Mouse (Mus musculus) limb, embryonic 11.5 days (tissue): Measurements from ENCODE around the gene Rufy2. TPM values are rescaled to one million over a fixed set of nuclear protein-coding genes. Genes with fewer than 3 reads are reported as not detected.

Experiments
- ATAC-seq: fragments of 200-750 bp; cut with Nextera tagmentation; 2 replicates; pipeline ENCODE4 v1.8.0; 2017; ENCODE audit warnings: low read depth; ENCODE audit not compliant: insufficient number of reproducible peaks, low FRiP score, low TSS enrichment
- DNase-seq: peaks from one replicate; pipeline ENCODE4 v3.0.0-alpha.2; 2015; ENCODE audit warnings: low spot score
- H3K27ac ChIP-seq: fragments of 300-500 bp; sonication (generic); replicated peaks from 2 replicates; pipeline ENCODE4 v1.5.1; 2014; ENCODE audit warnings: low read depth, mild to moderate bottlenecking, low read length
- H3K27me3 ChIP-seq: fragments of 300-500 bp; sonication (generic); 2 replicates; pipeline ENCODE4 v1.6.1; 2014; ENCODE audit warnings: mild to moderate bottlenecking, low read length, mixed read lengths; ENCODE audit not compliant: control insufficient read depth, insufficient read depth
- H3K36me3 ChIP-seq: fragments of 300-500 bp; sonication (generic); 2 replicates; pipeline ENCODE4 v1.6.1; 2014; ENCODE audit warnings: mild to moderate bottlenecking, low read length, moderate library complexity, mixed read lengths; ENCODE audit not compliant: control insufficient read depth, insufficient read depth
- H3K4me1 ChIP-seq: fragments of 300-500 bp; sonication (generic); 2 replicates; pipeline ENCODE4 v1.6.1; 2014; ENCODE audit warnings: low read length, mixed read lengths; ENCODE audit not compliant: control insufficient read depth, insufficient read depth
- H3K4me2 ChIP-seq: fragments of 300-500 bp; sonication (generic); 2 replicates; pipeline ENCODE4 v1.6.1; 2014; ENCODE audit warnings: low read depth, mild to moderate bottlenecking, moderate library complexity; ENCODE audit not compliant: severe bottlenecking
- H3K4me3 ChIP-seq: fragments of 300-500 bp; sonication (generic); 2 replicates; pipeline ENCODE4 v1.5.1; 2014; ENCODE audit warnings: low read depth, low read length
- H3K9ac ChIP-seq: fragments of 300-500 bp; sonication (generic); 2 replicates; pipeline ENCODE4 v1.6.1; 2014; ENCODE audit warnings: mild to moderate bottlenecking, low read length
- H3K9me3 ChIP-seq: fragments of 300-500 bp; sonication (generic); 2 replicates; pipeline ENCODE4 v1.6.1; 2016; ENCODE audit warnings: low read length; ENCODE audit not compliant: control insufficient read depth
- WGBS: fragments of 180-500 bp; shearing (Covaris S2); extraction: QIAGEN DNeasy Blood & Tissue Kit; methylation state at CpG from one replicate; pipeline ENCODE4 v1.1.7; 2014; 5-methylcytosine and 5-hydroxymethylcytosine counted together
- polyA plus RNA-seq: library from polyadenylated mRNA; unstranded; fragments of >200 nt; fragmentation: Nextera tagmentation; extraction: Ambion mirVana; gene quantifications from 2 replicates; pipeline ENCODE4 v1.2.1, GENCODE M21; 2014

Gene Rufy2
- polyA plus RNA-seq, 1 experiment from 2014 or later, result 20.5 TPM

DNA sequence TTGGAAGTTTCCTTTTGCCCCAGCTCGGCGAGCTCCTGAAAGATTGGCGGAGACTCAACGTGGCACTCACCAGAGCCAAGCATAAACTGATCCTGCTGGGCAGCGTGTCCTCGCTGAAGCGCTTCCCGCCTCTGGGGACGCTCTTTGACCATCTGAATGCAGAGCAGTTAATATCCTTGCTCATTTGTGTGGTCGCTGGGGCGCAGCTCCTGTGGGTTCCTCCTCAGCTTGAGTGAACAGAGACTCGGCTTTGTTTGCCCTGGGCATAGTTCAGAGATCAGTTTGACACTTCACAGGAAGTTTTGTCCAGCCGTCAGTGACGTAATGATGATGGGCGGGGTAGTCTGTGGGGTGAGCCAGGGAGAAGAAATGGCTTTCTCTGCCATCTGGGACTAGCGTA is 8.2 kb upstream of the Rufy2 start:
- no peaks in the 10 kb centered on the region for H3K9me3 ChIP-seq
- H3K27ac ChIP-seq, result no peak overlapping the region
- WGBS, result 86% methylated on average over 16 of the region's 16 CpGs
- H3K4me3 ChIP-seq, result no peak overlapping the region
- DNase-seq (no peak), ATAC-seq (no peak)
- H3K36me3 ChIP-seq, result peaks cover 20% of the 10 kb centered on the region
- H3K4me2 ChIP-seq, result no peak overlapping the region
- no peaks in the 10 kb centered on the region for H3K4me1 ChIP-seq
- H3K27me3 ChIP-seq, result no peaks in the 10 kb centered on the region
- no peak overlapping the region for H3K9ac ChIP-seq

DNA sequence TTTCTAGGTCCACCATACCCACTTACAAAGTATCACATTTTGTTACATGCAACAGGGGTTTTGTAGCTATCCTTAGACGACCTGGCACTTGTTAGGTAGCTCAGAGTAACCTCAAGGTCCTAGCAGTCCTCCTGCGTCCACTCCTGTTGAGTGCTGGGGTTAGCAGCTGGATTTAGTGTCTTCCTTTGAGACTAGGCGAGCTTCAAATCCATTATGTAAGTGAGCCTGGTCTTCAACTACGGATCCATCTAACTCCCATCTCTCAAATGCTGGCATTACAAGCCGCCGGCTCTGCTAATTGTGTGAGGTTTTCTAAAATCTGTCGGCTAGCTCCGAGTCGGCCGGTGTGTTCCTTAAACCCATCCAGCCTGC is 370 bp upstream of the Rufy2 start:
- no peak for ATAC-seq
- peak overlapping the region; percentile 96 for H3K4me3 ChIP-seq
- no peaks in the 10 kb centered on the region; the same call in 1 of the 2 replicates for H3K36me3 ChIP-seq
- no peak for DNase-seq
- H3K27me3 ChIP-seq, result no peaks in the 10 kb centered on the region
- 0 out of 2 replicates have a peak, but pooled peaks cover 2% of the 10 kb centered on the region for H3K4me1 ChIP-seq
- peak overlapping the region; percentile 47; the same call in 1 of the 2 replicates for H3K9ac ChIP-seq
- WGBS, result 9% methylated on average over 10 of the region's 10 CpGs
- H3K4me2 ChIP-seq, result peak overlapping the region; percentile 61
- no peak overlapping the region for H3K27ac ChIP-seq
- no peaks in the 10 kb centered on the region for H3K9me3 ChIP-seq

DNA sequence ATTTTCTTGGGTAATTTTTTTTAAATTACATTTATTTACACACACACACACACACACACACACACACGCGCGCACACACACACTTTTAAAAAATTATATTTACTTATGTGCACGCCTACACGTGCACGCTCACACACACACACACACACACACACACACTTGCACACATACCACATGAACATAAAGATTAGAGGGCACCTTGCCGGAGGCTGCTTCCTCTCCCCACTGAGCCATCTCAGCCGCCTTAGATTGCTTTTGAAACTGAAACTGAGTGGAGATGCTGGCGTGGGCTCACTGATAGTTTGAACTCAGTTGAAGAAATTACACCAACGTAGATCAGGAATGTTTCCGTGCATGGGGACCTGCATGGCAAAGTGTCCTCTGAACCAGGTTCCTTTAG is 4.0 kb downstream of the Rufy2 start:
- H3K4me1 ChIP-seq, result 0 out of 2 replicates have a peak, but pooled peaks cover 2% of the 10 kb centered on the region
- DNase-seq (no peak), ATAC-seq (no peak)
- no peak overlapping the region for H3K4me3 ChIP-seq
- H3K36me3 ChIP-seq, result no peaks in the 10 kb centered on the region
- no peak overlapping the region for H3K4me2 ChIP-seq
- H3K27ac ChIP-seq, result no peak overlapping the region
- no peaks in the 10 kb centered on the region for H3K9me3 ChIP-seq
- 93% methylated on average over 11 of the region's 11 CpGs for WGBS
- H3K27me3 ChIP-seq, result no peaks in the 10 kb centered on the region
- no peak overlapping the region for H3K9ac ChIP-seq

DNA sequence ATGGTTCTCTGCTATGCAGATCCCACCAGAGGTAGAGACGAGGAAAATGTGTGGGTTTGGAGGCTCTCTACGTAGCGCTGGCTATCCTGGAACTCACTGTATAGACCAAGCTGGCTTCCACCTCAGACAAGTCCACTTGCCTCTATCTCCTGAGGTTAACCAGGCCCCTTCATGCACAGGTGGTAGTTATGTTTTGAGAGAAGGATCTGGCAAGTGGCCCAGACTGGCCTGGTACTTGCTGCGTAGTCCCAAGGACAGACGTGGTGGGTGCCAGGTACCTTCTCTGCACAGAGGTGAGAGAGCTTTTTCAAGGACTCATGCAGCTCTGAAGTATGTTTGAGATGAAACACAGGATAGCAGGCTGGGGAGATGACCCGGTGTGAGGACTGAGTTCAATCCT is 4.5 kb downstream of the Rufy2 start:
- H3K9ac ChIP-seq, result no peak overlapping the region
- ATAC-seq (no peak), DNase-seq (no peak)
- H3K4me2 ChIP-seq, result no peak overlapping the region
- H3K9me3 ChIP-seq, result no peaks in the 10 kb centered on the region
- no peaks in the 10 kb centered on the region for H3K27me3 ChIP-seq
- H3K4me1 ChIP-seq, result 0 out of 2 replicates have a peak, but pooled peaks cover 2% of the 10 kb centered on the region
- no peak overlapping the region for H3K4me3 ChIP-seq
- H3K36me3 ChIP-seq, result no peaks in the 10 kb centered on the region
- 94% methylated on average over 6 of the region's 6 CpGs for WGBS
- no peak overlapping the region for H3K27ac ChIP-seq

DNA sequence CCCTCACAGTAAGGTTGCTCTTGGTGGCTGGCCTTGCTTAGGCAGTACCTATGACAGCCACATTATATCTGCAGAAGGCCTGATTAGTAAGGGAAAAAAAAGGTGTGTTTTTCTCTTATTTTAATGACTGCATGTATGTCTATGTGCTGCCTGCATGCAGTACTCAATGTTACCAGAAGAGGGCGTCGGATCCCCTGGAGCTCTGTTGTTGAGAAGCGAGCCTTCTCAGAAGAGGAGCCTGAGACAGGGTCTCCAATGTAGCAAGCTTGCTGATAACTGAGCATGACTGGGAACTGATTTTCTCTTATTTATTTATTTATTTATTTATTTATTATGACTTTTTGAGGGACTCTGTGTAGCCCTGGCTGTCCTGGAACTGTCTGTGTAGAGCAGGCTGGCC is 7.3 kb downstream of the Rufy2 start:
- Histone ChIP-seq H3K4me1 (no peaks in the 10 kb centered on the region), H3K4me2 (no peak overlapping the region), H3K9ac (no peak overlapping the region), H3K27me3 (no peaks in the 10 kb centered on the region), H3K9me3 (no peaks in the 10 kb centered on the region), H3K36me3 (no peaks in the 10 kb centered on the region), H3K4me3 (no peak overlapping the region), H3K27ac (no peak overlapping the region)
- WGBS, result 29% methylated on average over 3 of the region's 3 CpGs
- DNase-seq, result peak; percentile 73
- ATAC-seq, result no peak

DNA sequence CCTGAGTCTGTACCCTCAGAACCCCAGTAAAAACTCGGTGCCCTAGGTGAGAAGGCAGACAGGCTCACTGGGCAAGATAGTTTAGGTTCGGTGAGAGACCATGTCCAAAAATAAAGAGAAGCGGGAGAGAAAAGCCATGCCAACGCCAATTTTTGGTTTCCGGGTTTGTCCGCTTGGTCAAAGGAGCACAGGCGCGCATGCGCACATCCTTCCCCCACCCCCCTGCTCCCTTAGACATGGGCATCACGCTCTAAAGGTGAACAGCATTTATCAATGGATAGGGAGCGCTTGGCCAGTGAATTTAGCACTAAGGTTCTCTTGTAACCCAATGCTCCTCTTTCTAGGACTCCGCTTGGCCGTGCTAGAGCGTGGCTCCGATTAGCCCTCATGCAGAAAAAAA is 10.6 kb downstream of the Rufy2 start:
- no peaks in the 10 kb centered on the region for H3K4me1 ChIP-seq
- no peaks in the 10 kb centered on the region for H3K9me3 ChIP-seq
- H3K27ac ChIP-seq, result no peak overlapping the region
- ATAC-seq (no peak), DNase-seq (no peak)
- peaks cover 5% of the 10 kb centered on the region for H3K36me3 ChIP-seq
- H3K4me2 ChIP-seq, result no peak overlapping the region
- no peaks in the 10 kb centered on the region for H3K27me3 ChIP-seq
- no peak overlapping the region for H3K9ac ChIP-seq
- no peak overlapping the region for H3K4me3 ChIP-seq
- WGBS, result 92% methylated on average over 15 of the region's 15 CpGs

DNA sequence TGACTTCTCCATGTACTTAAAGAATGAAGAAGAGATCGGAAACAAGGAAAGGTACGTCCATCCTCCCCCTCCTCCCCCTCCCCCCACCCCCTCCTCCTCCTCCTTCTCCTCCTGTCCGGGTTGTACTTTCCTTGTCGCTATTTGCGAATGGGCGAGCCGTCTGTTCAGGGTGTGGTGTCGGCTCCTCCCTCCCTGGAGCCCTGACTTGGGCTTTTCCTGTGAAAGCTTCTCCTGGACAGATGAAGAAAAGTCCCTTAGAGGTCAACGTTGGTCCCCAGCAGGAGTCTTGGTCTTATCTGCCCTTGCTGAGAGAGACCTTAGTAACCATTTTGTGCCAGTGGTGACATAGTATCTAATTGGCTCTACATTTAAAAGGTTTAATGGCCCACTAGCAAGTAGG is 14.0 kb downstream of the Rufy2 start:
- 90% methylated on average over 8 of the region's 9 CpGs for WGBS
- H3K4me1 ChIP-seq, result no peaks in the 10 kb centered on the region
- H3K9ac ChIP-seq, result no peak overlapping the region
- DNase-seq (no peak), ATAC-seq (no peak)
- no peak overlapping the region for H3K4me2 ChIP-seq
- no peak overlapping the region for H3K27ac ChIP-seq
- H3K36me3 ChIP-seq, result peaks cover 15% of the 10 kb centered on the region
- H3K27me3 ChIP-seq, result no peaks in the 10 kb centered on the region
- H3K4me3 ChIP-seq, result no peak overlapping the region
- no peaks in the 10 kb centered on the region for H3K9me3 ChIP-seq

DNA sequence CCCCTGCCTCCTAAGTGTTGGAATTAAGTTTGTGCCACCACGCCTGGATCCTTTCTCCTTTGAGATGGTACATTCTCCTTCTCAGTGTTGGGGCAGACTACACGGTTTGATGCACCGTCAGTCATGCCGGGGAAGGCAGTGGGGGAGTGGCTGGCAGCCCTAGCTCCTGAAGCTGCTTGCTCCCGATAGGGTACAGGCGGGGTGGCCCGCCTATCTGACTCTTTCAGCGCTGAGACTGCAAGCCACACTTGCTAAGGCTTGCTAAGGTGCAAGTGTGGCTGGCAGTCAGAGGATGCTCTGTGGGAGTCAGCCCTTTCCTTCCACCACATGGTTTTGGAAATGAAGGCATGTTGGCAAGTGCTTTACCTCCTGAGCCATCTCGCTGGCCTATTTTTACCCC is 20.6 kb downstream of the Rufy2 start:
- no peak overlapping the region for H3K4me3 ChIP-seq
- no peak overlapping the region for H3K9ac ChIP-seq
- no peak overlapping the region for H3K27ac ChIP-seq
- no peak for ATAC-seq
- no peak overlapping the region for H3K4me2 ChIP-seq
- DNase-seq, result no peak
- 75% methylated on average over 9 of the region's 9 CpGs for WGBS
- H3K9me3 ChIP-seq, result no peaks in the 10 kb centered on the region
- no peaks in the 10 kb centered on the region for H3K27me3 ChIP-seq
- peaks cover 32% of the 10 kb centered on the region; the same call in 1 of the 2 replicates for H3K36me3 ChIP-seq
- H3K4me1 ChIP-seq, result no peaks in the 10 kb centered on the region

DNA sequence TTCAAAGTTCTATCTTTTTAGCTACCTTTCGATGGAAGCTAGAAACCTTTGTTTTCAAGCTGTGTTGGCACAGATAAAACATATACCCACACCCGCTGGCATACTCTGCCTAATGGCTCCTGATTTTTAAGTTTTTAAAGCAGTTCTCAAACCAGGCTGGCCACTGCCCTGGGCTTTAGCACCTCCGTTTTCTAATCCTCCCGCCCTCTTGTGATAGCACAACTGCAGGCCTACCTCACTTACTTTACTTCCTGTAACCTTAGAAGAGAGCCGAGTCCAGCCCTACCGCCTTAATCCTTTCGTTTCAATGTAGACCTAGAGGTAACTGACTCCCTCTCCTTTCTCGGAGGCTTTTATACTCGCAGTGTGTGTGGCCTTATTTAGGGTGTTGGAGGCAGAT is 23.2 kb downstream of the Rufy2 start:
- no peak overlapping the region for H3K4me2 ChIP-seq
- H3K27ac ChIP-seq, result no peak overlapping the region
- WGBS, result 74% methylated on average over 9 of the region's 9 CpGs
- no peaks in the 10 kb centered on the region for H3K9me3 ChIP-seq
- no peak overlapping the region for H3K4me3 ChIP-seq
- ATAC-seq (no peak), DNase-seq (no peak)
- no peaks in the 10 kb centered on the region for H3K27me3 ChIP-seq
- no peak overlapping the region for H3K9ac ChIP-seq
- H3K4me1 ChIP-seq, result no peaks in the 10 kb centered on the region
- H3K36me3 ChIP-seq, result peaks cover 26% of the 10 kb centered on the region; the same call in 1 of the 2 replicates
